11 mouse cellular contexts compared by ENCODE assay signal in genomic region chr4:72167761-72168229, GRCm38 (mm10). TPM values are rescaled to one million over a fixed set of nuclear protein-coding genes. Genes with fewer than 3 reads are reported as not detected.
DNase-seq lines count a peak whose midpoint lies in the region; ATAC-seq lines count a peak whose summit lies in the region.
"Had no signal": no experiment of that assay in that cellular context is flagged by ENCODE, and none has a peak within 500 bp of the region (broad histone marks: within the 10 kb centered on the region; RNA-seq: fewer than 3 reads in every experiment).

No protein-coding gene starts in this region.

- no peaks in the 10 kb centered on the region for H3K27me3 ChIP-seq in forebrain, embryonic 16.5 days (replicated peaks; ENCODE audit: control insufficient read depth, insufficient read depth, low read length)
- H3K27me3 ChIP-seq in midbrain, embryonic 12.5 days: peaks cover 22% of the 10 kb centered on the region
- H3K27me3 ChIP-seq: liver, embryonic 15.5 days had no signal

- DNase-seq in embryo, embryonic 11 days: peak; percentile 66
- DNase-seq in yolk sac, embryonic 10.5 days (ENCODE audit: low spot score): peak; percentile 2
- no peak for DNase-seq in layer of hippocampus, adult 18-20 months (ENCODE audit: low spot score in 2 of 2)
- no peak for DNase-seq in adrenal gland, adult 8-10 months
- DNase-seq in gastrocnemius, postnatal 25 days: no peak
- DNase-seq: left cerebral cortex, postnatal 4 days had no signal

- H3K4me2 ChIP-seq in forebrain, embryonic 16.5 days (ENCODE audit: low read length): no peak overlapping the region
- H3K4me2 ChIP-seq in midbrain, embryonic 12.5 days (replicated peaks): no peak overlapping the region
- H3K4me2 ChIP-seq: heart, embryonic 12.5 days; liver, embryonic 15.5 days had no signal

- no peaks in the 10 kb centered on the region for H3K9me3 ChIP-seq in forebrain, embryonic 16.5 days (ENCODE audit: control insufficient read depth, low read length)
- no peaks in the 10 kb centered on the region for H3K9me3 ChIP-seq in midbrain, embryonic 12.5 days
- H3K9me3 ChIP-seq: heart, embryonic 12.5 days; liver, embryonic 15.5 days had no signal

- peaks cover 33% of the 10 kb centered on the region for H3K4me1 ChIP-seq in forebrain, embryonic 16.5 days (replicated peaks; ENCODE audit: control insufficient read depth, insufficient read depth, low read length)
- peaks cover 30% of the 10 kb centered on the region for H3K4me1 ChIP-seq in midbrain, embryonic 12.5 days
- H3K4me1 ChIP-seq: liver, embryonic 15.5 days had no signal

- H3K4me3 ChIP-seq in forebrain, embryonic 16.5 days (replicated peaks; ENCODE audit: low read length): no peak overlapping the region
- H3K4me3 ChIP-seq in midbrain, embryonic 12.5 days: no peak overlapping the region
- H3K4me3 ChIP-seq: heart, embryonic 12.5 days; liver, embryonic 15.5 days had no signal

- no peak overlapping the region for H3K9ac ChIP-seq in forebrain, embryonic 16.5 days (replicated peaks; ENCODE audit: low read depth, low read length)
- no peak overlapping the region for H3K9ac ChIP-seq in midbrain, embryonic 12.5 days (replicated peaks)
- H3K9ac ChIP-seq: heart, embryonic 12.5 days; liver, embryonic 15.5 days had no signal

- H3K27ac ChIP-seq in forebrain, embryonic 16.5 days (ENCODE audit: low read length): peak overlapping the region; percentile 46
- H3K27ac ChIP-seq in midbrain, embryonic 12.5 days (replicated peaks): peak overlapping the region; percentile 50
- H3K27ac ChIP-seq: liver, embryonic 15.5 days had no signal

- peaks cover 2% of the 10 kb centered on the region; the same call in 1 of the 2 replicates for H3K36me3 ChIP-seq in forebrain, embryonic 16.5 days (ENCODE audit: control insufficient read depth, insufficient read depth)
- 0 out of 2 replicates have a peak, but pooled peaks cover 6% of the 10 kb centered on the region for H3K36me3 ChIP-seq in midbrain, embryonic 12.5 days

- WGBS in forebrain, embryonic 16.5 days: 3% methylated on average over 2 of the region's 2 CpGs
- 5% methylated on average over 2 of the region's 2 CpGs for WGBS in midbrain, embryonic 12.5 days

- peak; percentile 94 for ATAC-seq in forebrain, embryonic 16.5 days
- peak; percentile 93 for ATAC-seq in midbrain, embryonic 12.5 days (ENCODE audit: low FRiP score, low read depth)
- ATAC-seq: activated CD4-positive, CD25-positive, alpha-beta regulatory T cell, adult 4 months had no signal

RNA-seq across cellular contexts. Expression of gene Tle1, which starts 32.9 kb away (rescaled TPM):
- 32.0 and 33.4 TPM in 2 replicates for polyA plus RNA-seq in forebrain, embryonic 16.5 days (2015; fragmentation: Nextera tagmentation; extraction: Ambion mirVana)
- 65.3 and 66.8 TPM in 2 replicates for polyA plus RNA-seq in midbrain, embryonic 12.5 days (2016; fragmentation: Nextera tagmentation; extraction: Ambion mirVana)
- total RNA-seq in layer of hippocampus, adult 18-20 months (2021): 10 to 100 TPM; 68.8 to 80.8 TPM
- 10 to 100 TPM; 35.8 to 50.7 (median 42.2) TPM for total RNA-seq in adrenal gland, adult 8-10 months (2022)
- total RNA-seq in gastrocnemius, postnatal 25 days (2021): 10 to 100 TPM; 13.2 to 15.8 TPM

Comparison
In these comparisons a context has a peak if more than half of its experiments do, and no peak if none do; other contexts are left out.
1. DNase-seq: peak in embryo, embryonic 11 days (single experiment) and yolk sac, embryonic 10.5 days (single experiment); none in layer of hippocampus, adult 18-20 months (0 of 2), adrenal gland, adult 8-10 months (single experiment) and gastrocnemius, postnatal 25 days (single experiment).